Mouse (Mus musculus) heart, embryonic 15.5 days (tissue): ENCODE data around the gene Gm8024. TPM values are rescaled to one million over a fixed set of nuclear protein-coding genes. Genes with fewer than 3 reads are reported as not detected.
"Not testable (repeated sequence)": the region's sequence is repeated elsewhere in the genome, so short reads cannot be mapped to it uniquely, and the experiment has no call there.

ENCODE experiments used
- ATAC-seq: fragments of 200-750 bp; cut with Nextera tagmentation; replicated peaks from 2 replicates; pipeline ENCODE4 v1.8.0; 2017; ENCODE audit warnings: low read depth, moderate TSS enrichment; ENCODE audit not compliant: insufficient number of reproducible peaks, insufficient read depth, low FRiP score
- H3K27ac ChIP-seq: fragments of 300-500 bp; sonication (generic); 2 replicates; pipeline ENCODE4 v1.5.1; 2015; ENCODE audit warnings: mild to moderate bottlenecking, inconsistent platforms
- H3K27me3 ChIP-seq: fragments of 300-500 bp; sonication (generic); 2 replicates; pipeline ENCODE4 v1.6.1; 2015; ENCODE audit warnings: inconsistent platforms
- H3K36me3 ChIP-seq: fragments of 300-500 bp; sonication (generic); 2 replicates; pipeline ENCODE4 v1.6.1; 2015; ENCODE audit warnings: mild to moderate bottlenecking, inconsistent platforms
- H3K4me1 ChIP-seq: fragments of 300-500 bp; sonication (generic); replicated peaks from 2 replicates; pipeline ENCODE4 v1.6.1; 2015; ENCODE audit warnings: inconsistent platforms
- H3K4me2 ChIP-seq: fragments of 300-500 bp; sonication (generic); 2 replicates; pipeline ENCODE4 v1.6.1; 2015; ENCODE audit warnings: inconsistent platforms, mild to moderate bottlenecking, moderate library complexity
- H3K4me3 ChIP-seq: fragments of 300-500 bp; sonication (generic); 2 replicates; pipeline ENCODE4 v1.5.1; 2015; ENCODE audit warnings: mild to moderate bottlenecking, inconsistent platforms
- H3K9ac ChIP-seq: fragments of 300-500 bp; sonication (generic); 2 replicates; pipeline ENCODE4 v1.6.1; 2015; ENCODE audit warnings: mild to moderate bottlenecking, inconsistent platforms
- H3K9me3 ChIP-seq: fragments of 300-500 bp; sonication (generic); replicated peaks from 2 replicates; pipeline ENCODE4 v1.6.1; 2016; ENCODE audit warnings: inconsistent platforms
- WGBS: fragments of 180-500 bp; shearing (Covaris S2); methylation state at CpG from one replicate; pipeline ENCODE4 v1.1.7; 2015; ENCODE audit warnings: mixed read lengths; 5-methylcytosine and 5-hydroxymethylcytosine counted together
- polyA plus RNA-seq: library from polyadenylated mRNA; unstranded; fragments of >200 nt; fragmentation: Nextera tagmentation; extraction: Ambion mirVana; gene quantifications from 2 replicates; pipeline ENCODE4 v1.2.1, GENCODE M21; 2015

Gm8024 gene
- not detected in 2 replicates for polyA plus RNA-seq

GRCm38 (mm10) chr14:42524182-42524581 lies at the start of gene Gm8024:
TSS of gene Gm8024 (minus strand) at chr14:42524282.
- H3K4me3 ChIP-seq, ATAC-seq, H3K27ac ChIP-seq, H3K9ac ChIP-seq, H3K4me2 ChIP-seq, H3K9me3 ChIP-seq, H3K27me3 ChIP-seq, H3K36me3 ChIP-seq, H3K4me1 ChIP-seq: not testable (repeated sequence)
- WGBS: 88% methylated on average over 1 of the region's 3 CpGs

- H3K4me2 ChIP-seq, H3K4me3 ChIP-seq, ATAC-seq, H3K27me3 ChIP-seq, H3K4me1 ChIP-seq, H3K9ac ChIP-seq, H3K36me3 ChIP-seq, H3K9me3 ChIP-seq, H3K27ac ChIP-seq: not testable (repeated sequence)
- WGBS: 4% methylated on average over 28 of the region's 31 CpGs
Measured at GRCm38 (mm10) chr14:42543170-42543701, 19.2 kb upstream of the Gm8024 start.

- not testable (repeated sequence) for H3K4me2 ChIP-seq, H3K27me3 ChIP-seq, H3K9ac ChIP-seq, H3K4me1 ChIP-seq, ATAC-seq, H3K4me3 ChIP-seq, H3K9me3 ChIP-seq, H3K27ac ChIP-seq, H3K36me3 ChIP-seq
- 14% methylated on average over 21 of the region's 29 CpGs for WGBS
Measured at GRCm38 (mm10) chr14:42542316-42543169, 18.5 kb upstream of the Gm8024 start.

GRCm38 (mm10) chr14:42502249-42502648 lies 21.8 kb downstream of the Gm8024 start, which contains the start of gene Gm8020:
TSS of gene Gm8020 (minus strand) at chr14:42502349.
- H3K36me3 ChIP-seq, H3K4me1 ChIP-seq, ATAC-seq, H3K9me3 ChIP-seq, H3K4me2 ChIP-seq, H3K27ac ChIP-seq, H3K4me3 ChIP-seq, H3K27me3 ChIP-seq, H3K9ac ChIP-seq: not testable (repeated sequence)
- WGBS: 88% methylated on average over 2 of the region's 3 CpGs

Other genes with a start within 250 kb of the Gm8024 start
- not detected in 2 replicates for gene Gm9611, start 226.9 kb downstream of the Gm8024 start, polyA plus RNA-seq
- not detected in 2 replicates for gene Gm7995, start 214.1 kb downstream of the Gm8024 start, polyA plus RNA-seq
- gene Gm8005, start 84.6 kb downstream of the Gm8024 start, polyA plus RNA-seq: not detected in 2 replicates
- not detected in 2 replicates for gene Gm8011, start 60.4 kb downstream of the Gm8024 start, polyA plus RNA-seq
- gene Gm8020, start 21.9 kb downstream of the Gm8024 start, polyA plus RNA-seq: not detected in 2 replicates
- not detected in 2 replicates for gene Gm17124, start 75.6 kb upstream of the Gm8024 start, polyA plus RNA-seq
- not detected in 2 replicates for gene Gm3633, start 117.6 kb upstream of the Gm8024 start, polyA plus RNA-seq
- gene Gm10378, start 131.7 kb upstream of the Gm8024 start, polyA plus RNA-seq: not detected in 2 replicates
- gene Gm3015, start 244.5 kb upstream of the Gm8024 start, polyA plus RNA-seq: not detected in 2 replicates